Mouse (Mus musculus) thymus, postnatal 10 days (tissue): ENCODE data around the gene Ppm1l.
A peak's percentile ranks its signal among the peaks of the same experiment; 100 is the strongest.

Experiments used
- DNase-seq, 2 experiments: peaks; one replicate each; pipeline ENCODE4 v3.0.0; 2021; ENCODE audit warnings: low spot score in 2 of 2

Ppm1l gene

DNA sequence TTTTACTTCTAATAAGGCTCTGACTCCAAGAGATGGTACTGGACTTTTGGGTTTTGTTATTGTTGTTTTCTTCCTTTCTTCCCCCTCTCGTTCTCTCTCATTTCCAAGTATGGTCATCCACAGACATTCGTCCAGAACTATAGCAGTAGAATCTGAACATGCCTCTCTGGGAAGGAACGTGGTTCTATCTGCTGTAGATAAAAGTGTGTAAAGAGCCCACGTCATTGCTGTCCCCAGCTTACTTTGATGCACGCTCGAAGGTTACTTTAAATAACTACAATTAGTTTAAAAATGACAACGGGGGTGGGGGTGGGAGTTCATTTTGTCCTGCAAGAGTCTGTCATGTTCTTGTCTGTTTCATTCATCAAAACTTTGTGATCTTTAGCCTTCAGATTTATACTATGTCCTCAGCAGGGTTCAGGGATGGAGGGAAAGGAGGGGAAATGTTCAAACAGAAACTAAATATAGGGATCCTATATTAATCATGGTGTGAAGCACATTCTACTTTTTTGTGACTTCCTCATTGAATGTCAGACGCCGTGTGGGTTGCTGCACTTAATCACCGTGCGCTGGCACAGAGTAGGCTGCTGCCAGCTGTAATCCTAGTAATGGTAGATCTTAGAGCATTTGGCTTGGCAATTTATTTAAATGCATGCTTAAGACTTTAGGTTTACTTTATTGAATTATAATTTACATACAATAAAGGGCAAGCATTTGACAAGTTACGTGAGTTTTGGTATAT, 122.3 kb downstream of the Ppm1l start:
- no peak for DNase-seq

DNA sequence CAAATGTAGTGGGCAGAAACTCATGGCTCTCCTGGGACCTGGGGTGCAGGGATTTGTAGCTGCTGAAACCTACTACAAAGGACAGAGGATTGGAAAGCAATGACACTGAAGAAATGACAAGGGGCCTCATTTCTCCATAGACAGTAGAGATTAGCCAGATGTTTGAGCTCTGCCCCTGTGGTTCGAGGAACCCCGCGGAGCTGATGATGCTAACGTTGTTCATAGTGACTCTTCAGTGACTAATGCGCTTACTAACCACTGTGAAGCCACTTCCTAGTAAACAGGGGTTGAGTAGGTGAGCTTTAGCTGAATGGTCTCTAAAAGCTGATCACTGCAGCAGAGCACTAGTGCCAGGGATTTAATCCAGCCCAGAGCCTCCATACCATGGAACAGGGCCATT, 124.1 kb downstream of the Ppm1l start:
- DNase-seq, result no peak

DNA sequence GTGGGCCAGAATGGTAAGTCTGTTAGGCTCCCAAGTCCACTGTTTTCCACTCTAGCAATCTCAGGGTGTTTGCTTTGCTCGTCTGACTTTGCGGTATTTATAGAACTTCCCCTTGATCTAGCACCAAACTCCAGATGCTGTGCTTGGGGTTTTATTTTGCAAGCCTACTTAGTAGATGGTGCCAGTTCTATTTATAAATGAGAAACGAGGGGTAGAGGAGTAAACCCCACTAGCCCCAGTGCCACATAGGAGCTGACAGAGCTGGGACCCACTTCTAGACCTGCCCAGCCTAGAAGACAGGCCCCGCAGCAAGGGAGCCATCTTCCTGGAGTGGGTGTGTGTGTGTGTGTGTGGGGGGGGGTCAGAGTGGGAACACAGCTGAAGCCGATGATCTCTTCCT, 130.3 kb downstream of the Ppm1l start:
- DNase-seq, result no peak

- DNase-seq, result no peak
Measured at GRCm38 (mm10) chr3:69449041-69449440, 132.4 kb downstream of the Ppm1l start.

GRCm38 (mm10) chr3:69454330-69454729, 137.7 kb downstream of the Ppm1l start:
- peak in 1 of 2 experiments; percentile 25 for DNase-seq

DNA sequence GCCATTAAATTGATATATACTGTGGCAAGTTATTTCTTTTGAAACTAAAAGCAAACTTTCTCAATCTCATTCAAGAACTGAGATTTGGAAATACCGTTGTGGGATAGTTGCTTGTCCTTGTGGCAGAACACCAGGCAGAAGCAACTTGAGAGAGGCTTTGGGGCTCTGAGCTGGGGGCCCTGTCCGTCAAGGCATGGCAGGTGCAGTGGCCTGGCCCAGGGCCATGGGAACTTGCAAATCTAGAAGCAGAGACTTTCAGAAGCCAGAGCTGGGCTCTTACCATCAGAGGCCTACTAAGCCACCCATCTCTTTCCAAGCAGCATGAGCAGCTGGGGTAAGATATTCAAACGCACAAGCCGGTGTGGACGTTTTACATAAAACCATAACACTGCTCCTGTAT, 139.4 kb downstream of the Ppm1l start:
- no peak for DNase-seq

DNA sequence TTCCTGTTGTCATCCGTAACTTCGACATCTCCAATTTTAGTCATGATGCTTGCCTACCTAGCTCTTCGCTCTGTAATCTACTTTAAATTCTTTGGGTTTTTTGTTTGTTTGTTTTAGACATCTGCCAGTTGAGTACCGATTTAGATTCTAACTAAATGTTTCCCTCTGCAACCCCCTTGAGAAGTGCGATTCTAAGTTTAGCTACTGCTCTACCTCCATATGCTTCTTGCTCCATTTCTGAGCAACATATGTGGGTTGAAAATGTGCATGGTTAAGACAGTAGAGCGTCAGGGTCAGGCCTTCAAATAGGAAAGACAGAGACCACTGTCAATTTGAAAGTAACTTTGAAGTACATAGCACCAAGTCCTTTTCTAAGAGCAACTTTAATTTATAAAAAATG, 142.1 kb downstream of the Ppm1l start:
- no peak for DNase-seq

DNA sequence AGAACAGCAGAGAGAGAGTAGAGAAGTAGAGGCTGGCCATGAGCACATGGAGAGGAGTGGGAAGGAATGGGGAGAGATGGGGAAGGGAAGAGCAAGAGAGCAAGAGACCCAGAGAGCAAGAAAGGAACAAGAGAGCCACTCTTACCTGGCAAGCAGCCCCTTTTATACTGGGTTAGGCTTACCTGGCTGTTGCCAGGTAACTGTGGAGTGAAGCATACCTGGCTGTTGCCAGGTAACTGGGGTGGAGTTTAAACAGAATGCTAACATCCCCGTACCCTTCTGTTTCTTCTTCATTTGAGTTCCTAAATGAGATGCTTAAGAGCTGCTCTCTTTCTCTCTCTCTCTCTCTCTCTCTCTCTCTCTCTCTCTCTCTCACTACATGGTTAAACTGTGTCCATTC, 145.3 kb downstream of the Ppm1l start:
- no peak for DNase-seq

DNA sequence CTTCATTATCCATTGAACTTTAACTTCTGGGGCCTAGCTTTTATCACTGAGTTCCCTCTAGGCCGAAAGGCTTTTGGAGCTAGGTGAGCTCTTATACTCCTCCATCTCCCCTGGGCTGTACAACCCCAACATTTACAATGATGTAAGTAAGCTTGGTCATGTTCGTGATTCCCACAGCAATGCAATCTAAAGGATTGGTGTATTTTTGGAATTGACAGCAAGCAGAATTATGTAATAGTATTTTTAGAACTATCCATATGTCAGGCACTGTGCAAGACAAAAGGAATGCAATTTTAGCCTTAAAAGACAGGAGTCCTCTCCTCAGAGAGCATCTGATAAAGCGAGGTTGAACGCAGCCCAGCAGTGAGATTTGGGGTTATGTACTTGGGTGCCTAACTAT, 149.1 kb downstream of the Ppm1l start:
- no peak for DNase-seq

GRCm38 (mm10) chr3:69468280-69469008, 151.8 kb downstream of the Ppm1l start:
- DNase-seq, result no peak

DNA sequence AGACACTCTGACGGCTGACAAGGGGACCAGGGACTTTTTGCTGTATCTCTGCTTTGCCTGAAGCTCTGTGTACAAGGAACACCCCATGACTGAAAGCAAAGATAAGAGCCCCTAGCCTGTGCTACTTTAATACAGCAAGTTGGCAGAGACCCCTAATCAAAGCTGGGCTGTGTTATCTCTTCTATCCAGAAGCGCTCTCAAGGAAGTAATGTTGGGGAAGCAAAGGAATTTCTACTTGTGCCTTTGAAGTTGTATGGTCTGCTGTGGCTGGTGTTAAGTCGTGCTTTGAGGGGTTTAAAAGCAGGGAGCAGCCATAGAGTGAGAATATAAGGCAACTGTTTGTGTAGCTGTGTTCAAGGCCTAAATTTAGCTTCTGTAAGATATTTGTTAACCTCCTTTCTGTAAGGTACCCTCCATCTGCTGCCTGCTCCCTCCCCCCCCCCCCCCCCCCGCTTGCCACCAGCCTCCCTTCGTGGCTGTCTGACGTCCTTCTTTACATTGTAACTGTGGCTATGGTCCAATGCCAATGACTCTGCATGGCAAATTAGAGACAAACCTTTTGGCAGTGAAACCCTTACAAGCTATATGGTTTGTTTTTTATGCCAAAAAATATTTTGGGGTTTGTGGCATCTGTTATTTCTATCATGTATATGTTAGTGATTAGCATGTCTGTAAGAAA, 152.9 kb downstream of the Ppm1l start:
- no peak for DNase-seq

DNA sequence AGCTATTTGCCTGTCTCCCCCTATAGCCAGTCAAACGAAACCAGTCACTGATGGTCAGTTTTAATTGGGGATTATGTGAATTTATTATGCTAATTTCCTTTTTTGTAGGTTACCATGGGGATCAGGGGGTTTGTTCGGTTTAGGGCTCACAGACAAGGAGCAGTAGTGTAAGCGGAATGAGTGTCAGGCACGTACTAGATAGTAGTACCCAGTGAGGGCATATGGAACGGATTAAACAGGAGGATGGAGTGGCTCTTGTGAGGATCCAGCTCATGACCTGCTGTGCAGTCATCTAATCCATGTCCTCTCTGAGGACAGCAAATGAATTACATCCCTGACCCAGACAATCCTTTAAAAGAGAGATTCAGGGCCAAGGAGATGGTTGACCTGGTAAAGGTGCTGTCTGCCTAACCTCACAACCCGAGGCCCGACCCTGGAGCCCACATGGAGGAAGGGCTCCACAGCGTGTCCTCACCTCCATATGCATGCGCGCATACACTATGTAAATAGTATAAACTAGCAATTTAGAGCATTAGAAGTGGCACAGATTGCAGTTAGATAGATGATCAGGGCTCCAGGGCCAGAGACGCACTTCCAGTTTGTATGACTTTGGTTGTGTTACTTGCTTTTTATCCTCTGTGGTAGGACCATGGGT, 153.6 kb downstream of the Ppm1l start:
- DNase-seq, result no peak

- no peak for DNase-seq
Measured at GRCm38 (mm10) chr3:69475850-69476450, 159.3 kb downstream of the Ppm1l start.

DNA sequence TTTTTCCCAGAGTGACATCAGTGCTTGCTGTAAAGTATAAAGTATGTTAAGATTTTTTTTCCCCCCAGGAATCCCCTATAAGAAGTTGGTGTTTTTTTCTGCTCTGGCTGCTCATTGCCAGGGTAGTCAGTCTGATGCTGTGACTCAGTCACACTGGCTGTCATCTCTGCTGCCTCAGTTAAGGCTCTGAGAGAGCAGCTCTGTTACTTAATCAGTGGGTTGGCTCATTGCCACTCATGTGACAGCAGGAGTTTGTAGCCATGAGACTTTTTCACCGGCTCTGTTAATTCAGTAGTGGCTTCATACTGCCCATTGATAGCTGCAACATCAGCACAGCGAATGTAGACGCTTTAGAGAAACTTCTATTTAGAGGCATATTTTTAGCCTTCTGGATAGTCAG, 163.3 kb downstream of the Ppm1l start:
- DNase-seq, result no peak

DNA sequence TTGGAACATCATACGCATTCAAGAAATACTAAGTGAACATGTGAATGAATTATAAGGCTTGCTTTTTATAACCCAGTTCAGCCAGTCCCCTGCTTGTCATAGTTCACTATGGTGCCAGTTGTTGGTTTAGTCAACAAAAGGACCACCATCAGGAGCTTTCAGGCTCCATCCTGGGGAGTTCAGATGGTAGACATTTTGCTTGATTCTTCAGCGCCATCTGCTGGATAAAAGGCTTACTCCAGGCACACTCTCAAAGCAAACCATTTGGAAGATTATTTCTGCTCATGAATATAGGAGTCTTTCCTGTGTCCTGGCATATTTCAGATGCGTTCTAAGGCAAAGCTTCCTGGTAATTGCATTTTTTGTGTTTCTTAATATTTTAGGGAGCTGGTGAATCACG, 165.2 kb downstream of the Ppm1l start:
- peak; percentile 22 to 72 for DNase-seq

DNA sequence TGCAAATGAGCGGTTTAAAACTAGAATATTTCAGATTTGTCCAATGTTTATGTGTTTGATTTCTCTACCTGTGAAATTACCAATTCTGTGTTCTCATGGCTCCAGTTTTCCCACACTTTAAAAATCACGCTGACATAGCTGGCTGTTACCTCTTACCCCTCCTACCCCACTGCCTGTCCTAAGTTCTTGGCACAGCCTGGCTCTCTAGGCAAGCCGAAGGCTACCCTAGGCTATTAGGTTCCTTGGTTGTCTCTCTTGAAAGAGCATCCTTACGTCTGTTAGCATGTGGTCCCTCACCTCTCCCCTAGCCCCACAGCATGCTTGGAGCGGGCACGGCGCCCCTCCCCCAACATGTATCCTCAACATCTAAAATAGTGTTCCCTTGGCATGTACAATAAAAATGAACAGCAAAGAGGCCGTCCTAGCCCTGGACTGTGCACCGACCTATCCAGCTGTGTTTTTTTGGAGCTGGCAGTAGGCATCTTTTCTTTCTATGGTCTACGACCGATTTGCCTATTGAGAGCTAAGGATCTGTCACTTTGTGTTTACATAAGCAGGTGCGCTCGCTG, 167.4 kb downstream of the Ppm1l start:
- no peak for DNase-seq

DNA sequence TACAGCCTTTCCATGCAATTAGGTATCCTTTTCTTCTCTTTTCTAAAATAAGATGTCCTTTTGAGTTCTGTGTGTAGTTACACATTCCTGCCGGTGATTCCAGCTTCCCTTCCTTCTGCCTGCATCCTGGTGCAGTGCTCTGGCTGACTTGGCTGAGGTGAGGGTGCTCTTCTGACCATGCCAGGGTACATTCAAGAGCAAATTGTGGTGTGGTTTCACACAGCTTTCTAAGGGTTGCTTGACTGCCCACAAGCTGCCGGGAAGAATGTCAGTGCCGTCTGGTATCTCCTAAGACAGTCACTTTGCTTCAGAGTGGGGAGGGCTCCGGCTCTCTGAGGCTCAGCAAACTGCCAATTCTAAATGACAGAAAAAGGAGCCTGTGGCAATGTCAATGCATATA, 167.9 kb downstream of the Ppm1l start:
- no peak for DNase-seq

- DNase-seq, result no peak
Measured at GRCm38 (mm10) chr3:69485347-69485746, 168.7 kb downstream of the Ppm1l start.

- DNase-seq, result no peak
Measured at GRCm38 (mm10) chr3:69485756-69486155, 169.1 kb downstream of the Ppm1l start.

- DNase-seq, result no peak
Measured at GRCm38 (mm10) chr3:69487471-69487870, 170.8 kb downstream of the Ppm1l start.

DNA sequence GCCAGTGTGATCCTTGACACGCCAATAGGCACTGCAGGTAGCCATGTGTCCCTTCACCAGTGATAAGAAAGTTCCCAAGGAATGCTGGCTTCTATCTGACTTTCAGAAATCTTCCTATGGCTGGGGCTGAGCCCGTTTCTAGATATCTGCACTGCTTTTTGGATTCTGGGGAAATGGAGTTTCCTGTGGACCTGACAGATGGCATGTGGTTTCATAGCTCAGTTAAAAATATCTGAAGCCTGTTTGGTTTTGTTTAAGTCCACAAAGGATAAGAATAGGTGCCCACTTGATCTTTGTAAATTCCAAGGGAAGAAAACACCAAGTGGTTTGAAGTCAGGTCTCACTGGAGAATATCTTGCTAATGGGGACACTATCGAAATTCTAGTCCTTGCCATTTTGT, 173.0 kb downstream of the Ppm1l start:
- DNase-seq, result no peak
